Mouse (Mus musculus) myocyte (in vitro differentiated cells): Measurements from ENCODE around the gene Fam169a.

ENCODE experiments used
- CEBPB ChIP-seq: IDR thresholded peaks from 2 replicates; pipeline ENCODE4 v1.6.1; 2011; ENCODE audit warnings: mild to moderate bottlenecking, moderate library complexity; ENCODE audit not compliant: poor library complexity, insufficient read depth, severe bottlenecking
- E2F4 ChIP-seq: IDR thresholded peaks from one replicate; pipeline ENCODE4 v1.6.1; 2011; ENCODE audit warnings: mild to moderate bottlenecking, control low read depth, moderate library complexity; ENCODE audit not compliant: insufficient read depth
- MAX ChIP-seq: IDR thresholded peaks from one replicate; pipeline ENCODE4 v1.6.1; 2011; ENCODE audit warnings: low read depth, mild to moderate bottlenecking, control low read depth
- MYOD1 ChIP-seq, 3 experiments: IDR thresholded peaks; one replicate each; pipeline ENCODE4 v1.6.1; 2011; ENCODE audit warnings: control low read depth in 2 of 3, low read depth in 2 of 3, mild to moderate bottlenecking in 2 of 3, moderate library complexity in 1 of 3; ENCODE audit not compliant: insufficient read length in 2 of 3, control insufficient read depth in 1 of 3
- MYOG ChIP-seq, 3 experiments: IDR thresholded peaks; one replicate each; pipeline ENCODE4 v1.6.1; 2011; ENCODE audit warnings: control low read depth in 2 of 3, low read depth in 2 of 3, mild to moderate bottlenecking in 2 of 3; ENCODE audit not compliant: insufficient read length in 2 of 3, control insufficient read depth in 1 of 3, insufficient read depth in 1 of 3
- POLR2A ChIP-seq: IDR thresholded peaks from one replicate; pipeline ENCODE4 v1.6.1; 2011; ENCODE audit warnings: low read depth, mild to moderate bottlenecking, control low read depth, moderate library complexity; ENCODE audit not compliant: insufficient read length
- POLR2AphosphoS2 ChIP-seq: IDR thresholded peaks from one replicate; pipeline ENCODE4 v1.6.1; 2011; ENCODE audit warnings: low read depth, control low read depth; ENCODE audit not compliant: insufficient read length
- REST ChIP-seq: IDR thresholded peaks from one replicate; pipeline ENCODE4 v1.6.1; 2011; ENCODE audit warnings: mild to moderate bottlenecking, control low read depth, moderate library complexity; ENCODE audit not compliant: insufficient read depth, insufficient read length
- TCF12 ChIP-seq: IDR thresholded peaks from one replicate; pipeline ENCODE4 v1.6.1; 2011; ENCODE audit warnings: mild to moderate bottlenecking, control low read depth; ENCODE audit not compliant: poor library complexity, insufficient read depth, severe bottlenecking
- TCF3 ChIP-seq: IDR thresholded peaks from one replicate; pipeline ENCODE4 v1.6.1; 2011; ENCODE audit warnings: low read depth, control low read depth; ENCODE audit not compliant: insufficient read length
- USF1 ChIP-seq: IDR thresholded peaks from one replicate; pipeline ENCODE4 v1.6.1; 2011; ENCODE audit warnings: low read depth, mild to moderate bottlenecking, control low read depth, moderate library complexity

GRCm38 (mm10) chr13:97052667-97053066 is 14.4 kb upstream of the Fam169a start:
- no peak for TF ChIP-seq POLR2A
- no peak for TF ChIP-seq USF1
- TF ChIP-seq TCF12, result no peak
- TF ChIP-seq POLR2AphosphoS2, result no peak
- no peak for TF ChIP-seq E2F4
- TF ChIP-seq TCF3, result no peak
- no peak for TF ChIP-seq MAX
- no peak for TF ChIP-seq REST
- TF ChIP-seq MYOD1 (IDR thresholded peaks at IDR 0.05; ENCODE audit: control insufficient read depth in 1 of 3, insufficient read length in 2 of 3, low read depth in 2 of 3), result no peak
- no peak for TF ChIP-seq MYOG (IDR thresholded peaks at IDR 0.05; ENCODE audit: control insufficient read depth in 1 of 3, insufficient read depth in 1 of 3, insufficient read length in 2 of 3, low read depth in 2 of 3)
- TF ChIP-seq CEBPB, result no peak
